Mouse (Mus musculus): ENCODE data around the gene Peli1.
"Not testable (repeated sequence)": the region's sequence is repeated elsewhere in the genome, so short reads cannot be mapped to it uniquely, and the experiment has no call there.

The Peli1 gene

DNA sequence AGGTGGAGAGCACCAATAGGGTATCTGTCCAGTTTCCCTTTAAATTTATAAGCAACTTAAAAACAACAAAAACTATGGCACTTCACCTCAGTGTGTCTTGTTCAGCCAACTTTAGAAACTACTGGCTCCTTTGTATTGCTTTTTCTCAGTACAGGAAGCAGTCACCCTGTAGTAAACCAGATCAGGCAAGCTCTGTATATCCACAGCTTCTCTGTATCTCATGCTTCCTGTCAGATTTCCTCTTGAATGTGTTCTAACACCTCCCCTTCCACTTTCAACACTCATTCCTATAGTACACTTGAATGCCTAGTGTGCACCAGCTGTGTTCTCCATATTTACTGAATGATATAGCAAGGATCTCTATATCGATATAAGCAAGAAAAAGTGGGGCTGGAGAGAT, 60.6 kb downstream of the Peli1 start:
- DNase-seq (ENCODE audit: low read depth, low spot score), result no peak

DNA sequence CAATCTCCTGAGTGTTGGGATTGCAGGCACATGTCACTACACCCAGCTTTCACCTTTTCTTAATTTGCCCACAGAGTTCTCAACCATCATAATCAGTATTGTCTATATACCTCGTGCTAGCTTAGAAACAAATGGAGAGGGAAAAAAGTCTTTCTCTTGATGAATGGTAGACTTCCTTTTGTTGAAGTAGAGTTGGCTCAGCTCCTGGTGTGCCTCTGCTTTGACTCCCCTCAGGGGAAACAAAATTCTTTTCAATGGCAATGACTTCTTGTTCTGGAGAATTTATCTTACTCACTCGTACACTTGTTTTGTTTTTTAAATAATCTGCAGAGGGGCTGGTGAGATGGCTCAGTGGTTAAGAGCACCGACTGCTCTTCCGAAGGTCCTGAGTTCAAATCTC, 62.0 kb downstream of the Peli1 start:
- DNase-seq (ENCODE audit: low read depth, low spot score), result no peak

DNA sequence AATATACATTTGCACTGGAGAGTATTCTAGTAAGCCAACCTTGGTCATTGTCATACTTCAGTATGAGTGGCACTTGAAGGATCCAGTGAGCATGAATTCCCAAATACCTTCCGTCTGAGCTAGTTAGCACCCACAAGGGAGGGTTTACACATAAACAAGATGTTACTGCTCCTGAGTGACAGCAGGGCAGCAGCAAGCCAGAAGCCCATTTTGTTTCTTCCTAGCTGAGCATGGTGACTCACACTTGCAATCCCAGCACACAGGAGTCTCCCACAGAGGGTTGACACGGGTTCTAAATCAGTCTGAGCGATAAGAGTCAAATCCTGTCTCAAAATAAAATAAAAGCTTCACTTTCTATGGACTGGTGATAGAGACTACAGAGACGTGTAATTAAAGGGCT, 66.5 kb downstream of the Peli1 start:
- DNase-seq (ENCODE audit: low read depth, low spot score), result no peak

DNA sequence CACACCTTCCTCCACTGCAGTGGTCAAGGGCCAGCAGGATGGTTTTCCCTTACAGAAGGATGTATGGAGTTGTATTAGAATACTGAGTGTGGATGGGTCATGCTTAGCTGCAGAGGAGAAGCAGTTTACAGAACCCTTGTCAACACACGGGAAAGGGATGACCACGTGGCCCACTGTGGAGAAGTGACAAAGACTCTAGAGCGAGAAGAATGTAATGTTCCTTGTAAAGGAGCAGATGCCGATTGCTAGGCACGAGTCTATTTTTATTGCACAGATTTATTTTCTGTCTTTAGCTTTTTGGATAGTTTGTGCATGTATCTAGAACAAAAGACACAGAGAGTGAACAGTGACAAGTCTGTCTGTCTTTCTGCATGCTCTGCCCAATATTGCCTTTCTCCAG, 71.0 kb downstream of the Peli1 start:
- DNase-seq (ENCODE audit: low read depth, low spot score), result no peak

DNA sequence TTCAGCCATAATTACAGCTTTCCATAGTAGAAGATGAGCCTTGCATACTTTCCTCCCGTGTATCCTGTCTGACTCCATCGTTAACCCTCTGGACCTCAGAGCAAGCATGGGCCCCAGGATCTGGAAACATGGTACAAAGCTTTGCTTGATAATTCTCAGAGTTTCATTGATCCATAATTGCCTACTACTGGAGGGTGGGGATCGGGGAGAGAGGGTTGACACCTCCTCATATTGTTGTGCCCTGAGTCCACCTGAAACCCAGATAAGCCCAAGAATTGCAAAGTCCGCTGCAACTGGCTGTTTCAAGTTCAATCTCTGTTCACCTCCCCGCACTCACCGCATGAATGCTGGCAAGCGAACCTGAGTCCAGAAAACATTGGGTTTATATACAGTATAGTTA, 72.1 kb downstream of the Peli1 start:
- no peak for DNase-seq (ENCODE audit: low read depth, low spot score)

DNA sequence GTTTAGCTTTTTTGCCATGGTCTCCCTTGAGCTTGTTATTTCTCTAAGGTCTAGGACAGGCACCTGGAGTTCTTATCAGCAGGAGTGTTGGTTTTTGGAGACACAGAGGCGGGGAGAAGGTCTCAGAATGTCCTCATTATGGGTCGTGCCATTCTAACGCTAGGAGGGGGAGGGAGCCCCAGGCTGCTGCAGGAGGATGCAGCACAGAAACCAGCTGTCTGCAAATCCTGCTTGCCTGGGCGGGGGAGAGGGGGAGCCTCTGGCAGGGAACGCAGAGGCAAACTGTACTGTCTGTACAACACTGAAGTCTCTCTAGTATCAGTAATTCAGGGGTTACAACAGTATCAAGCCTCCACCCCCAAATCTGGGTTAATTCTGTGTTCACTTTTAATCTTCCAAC, 72.6 kb downstream of the Peli1 start:
- DNase-seq (ENCODE audit: low read depth, low spot score), result no peak

DNA sequence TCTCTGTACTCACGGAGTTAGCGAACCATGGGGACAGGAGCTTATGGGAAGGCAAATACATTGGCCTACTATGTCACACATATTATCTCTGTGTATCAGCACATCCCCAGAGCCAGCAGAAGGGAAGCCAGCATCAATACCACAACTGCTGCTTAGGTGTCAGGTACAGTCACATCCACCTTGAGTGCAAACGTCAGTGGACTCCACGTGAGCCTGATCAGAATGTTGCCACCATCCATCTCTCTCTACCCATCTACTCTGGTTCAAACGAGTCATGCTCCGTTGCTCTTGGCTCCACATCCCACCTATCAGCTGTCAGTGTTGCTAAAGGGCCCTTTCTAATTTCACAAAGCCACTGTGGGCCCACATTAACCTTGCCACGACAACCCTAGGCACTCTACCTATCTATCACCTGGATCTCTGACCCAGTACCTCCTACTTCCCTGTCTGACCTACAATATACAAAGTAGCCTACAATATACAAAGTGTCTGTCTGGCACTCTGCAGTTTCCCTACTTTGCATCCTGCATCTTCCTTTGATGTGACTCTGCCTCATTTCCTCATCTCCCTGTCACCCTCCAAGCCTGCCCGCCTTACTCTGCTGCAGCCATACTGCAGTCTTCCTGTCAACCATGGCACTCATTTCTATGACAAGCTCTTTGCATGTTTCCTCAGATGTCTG, 73.4 kb downstream of the Peli1 start:
- no peak for DNase-seq (ENCODE audit: low read depth, low spot score)

DNA sequence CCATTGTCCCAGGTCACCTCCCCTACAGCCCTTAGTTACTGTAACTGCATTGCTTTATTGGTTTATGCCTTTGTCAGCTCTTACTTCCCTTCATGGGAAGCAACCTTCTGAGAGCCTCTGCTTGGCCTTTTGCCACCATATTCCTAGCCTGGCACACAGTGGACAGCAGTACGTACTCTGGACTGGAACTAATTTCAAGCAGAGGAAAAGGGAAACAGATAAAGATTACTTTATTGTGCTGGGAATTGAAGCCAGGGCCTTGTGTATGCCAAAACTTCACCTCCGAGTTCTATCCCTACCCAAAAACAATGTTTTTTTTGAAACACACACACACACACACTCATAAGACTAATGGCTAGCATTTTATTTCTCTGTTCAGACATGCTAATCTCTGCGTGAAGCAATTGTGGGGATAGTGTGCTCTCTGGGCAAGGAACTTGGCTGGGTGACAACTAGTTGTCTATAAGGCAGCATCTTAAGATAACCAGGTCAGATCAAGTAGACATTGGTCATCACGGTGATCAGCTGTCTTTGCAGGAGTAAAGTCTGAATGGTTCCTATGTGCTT, 74.0 kb downstream of the Peli1 start:
- no peak for DNase-seq (ENCODE audit: low read depth, low spot score)

DNA sequence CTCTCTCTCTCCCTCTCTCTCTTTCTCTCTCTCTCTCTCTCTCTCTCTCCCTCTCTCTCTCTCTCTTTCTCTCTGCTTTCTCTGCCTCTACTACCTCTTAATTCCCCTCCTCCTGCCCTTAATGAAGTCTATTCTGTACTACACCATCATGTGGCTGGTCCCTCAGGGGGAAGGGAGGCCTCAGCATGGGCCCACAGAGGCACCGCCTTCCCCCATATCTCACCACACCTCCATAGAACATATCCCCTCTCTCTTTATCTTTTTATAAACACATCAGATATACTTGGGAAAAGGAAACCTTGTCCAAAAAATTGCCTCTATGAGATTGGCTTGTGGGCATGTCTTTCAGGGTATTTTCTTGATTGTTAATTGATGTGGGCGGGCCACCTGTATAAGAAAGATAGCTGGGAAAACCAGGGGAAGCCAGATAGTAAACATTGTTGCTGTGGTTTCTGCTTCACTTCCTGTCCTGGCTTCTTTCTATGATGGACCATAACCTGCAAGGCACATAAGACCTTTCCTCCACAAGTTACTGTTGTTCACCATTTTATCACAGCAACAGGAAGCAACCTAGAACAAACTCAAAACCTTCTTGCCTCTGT, 75.5 kb downstream of the Peli1 start:
- no peak for DNase-seq (ENCODE audit: low read depth, low spot score)

DNA sequence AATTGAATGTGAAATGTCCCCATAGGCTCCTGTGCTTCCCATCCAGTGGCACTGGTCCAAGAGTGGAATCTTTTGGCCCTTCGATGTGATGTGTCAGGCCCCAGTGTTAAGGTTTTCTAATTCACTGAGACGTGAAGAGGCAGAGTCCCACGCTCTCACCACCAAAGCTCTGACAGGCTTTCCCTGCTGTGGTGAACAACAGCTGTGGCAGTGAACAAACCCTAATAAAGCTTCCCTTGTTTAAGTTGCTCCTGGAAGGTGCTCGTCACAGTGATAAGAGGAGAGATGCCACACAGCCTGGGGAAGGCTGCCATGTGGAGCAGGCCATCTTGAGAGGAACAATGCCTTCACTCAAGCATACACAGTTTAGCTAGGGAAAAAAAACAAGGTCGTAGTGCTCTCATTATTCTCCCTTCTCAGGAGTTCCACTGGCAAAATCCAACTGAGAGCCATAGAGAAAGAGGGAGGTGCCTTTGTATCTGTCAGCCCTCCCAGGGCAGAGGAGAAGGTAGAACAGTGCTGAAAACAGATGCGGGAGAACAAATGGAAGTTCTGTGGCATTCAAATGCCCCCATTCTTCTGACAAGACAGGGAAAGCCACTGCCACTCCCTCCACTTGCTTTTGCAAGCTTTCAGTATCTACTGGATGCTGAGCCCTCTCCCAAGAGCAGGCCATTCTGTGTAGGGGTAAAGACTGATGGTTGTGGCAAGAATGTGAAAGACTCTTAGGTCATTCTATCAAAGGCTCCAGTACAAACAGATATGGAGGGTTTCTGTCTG, 77.9 kb downstream of the Peli1 start:
- no peak for DNase-seq (ENCODE audit: low read depth, low spot score)

DNA sequence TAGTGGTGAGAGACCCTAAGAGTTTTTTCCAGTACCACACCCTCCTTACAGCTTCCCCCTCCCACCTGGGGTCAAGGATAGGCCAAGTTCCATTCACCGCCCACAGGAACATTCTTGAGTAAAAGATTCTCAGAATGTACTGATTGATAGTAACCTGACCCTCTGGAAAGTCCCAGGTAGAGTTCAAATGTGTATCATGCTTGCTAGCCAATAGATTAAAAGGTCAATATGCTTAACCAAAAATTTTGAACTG, 78.4 kb downstream of the Peli1 start:
- not testable (repeated sequence) for DNase-seq (ENCODE audit: low read depth, low spot score)

DNA sequence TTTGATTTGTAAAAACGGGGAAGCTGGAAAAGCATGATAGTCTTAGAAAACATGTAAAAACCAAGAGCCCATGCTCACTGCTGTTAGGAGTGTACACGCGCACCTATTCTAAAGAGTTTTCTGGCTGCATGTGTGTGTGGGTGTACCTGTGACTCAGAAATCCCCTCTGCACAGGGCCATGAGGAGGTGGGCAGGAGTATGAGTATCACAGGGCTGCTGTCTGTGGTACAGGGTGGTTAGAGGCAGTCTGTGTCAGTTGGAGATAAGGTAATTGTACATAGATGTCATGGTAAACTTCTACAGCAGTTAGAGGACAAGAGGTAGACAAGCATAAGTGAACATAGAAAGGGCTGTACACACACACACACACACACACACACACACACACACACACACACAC, 81.2 kb downstream of the Peli1 start:
- no peak for DNase-seq (ENCODE audit: low read depth, low spot score)

DNA sequence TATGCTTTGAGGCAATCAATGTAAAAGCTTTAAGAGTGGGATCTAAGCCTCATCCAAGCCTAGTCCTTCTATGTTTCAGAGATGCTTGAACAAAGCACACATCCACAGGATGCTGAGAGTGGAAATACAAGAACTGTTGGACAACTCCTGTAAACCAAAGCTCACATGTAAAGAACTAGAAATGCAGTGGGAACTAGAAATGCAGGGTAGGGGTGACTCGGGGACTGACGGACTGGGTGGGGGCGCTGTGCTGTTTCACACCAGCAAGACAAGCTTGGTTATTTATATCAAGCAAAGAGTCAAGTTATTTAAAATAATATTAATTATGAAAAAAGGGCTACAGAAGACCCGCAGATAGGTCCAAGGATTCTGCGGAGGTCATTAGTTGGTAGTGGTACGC, 82.8 kb downstream of the Peli1 start:
- DNase-seq (ENCODE audit: low read depth, low spot score), result no peak

DNA sequence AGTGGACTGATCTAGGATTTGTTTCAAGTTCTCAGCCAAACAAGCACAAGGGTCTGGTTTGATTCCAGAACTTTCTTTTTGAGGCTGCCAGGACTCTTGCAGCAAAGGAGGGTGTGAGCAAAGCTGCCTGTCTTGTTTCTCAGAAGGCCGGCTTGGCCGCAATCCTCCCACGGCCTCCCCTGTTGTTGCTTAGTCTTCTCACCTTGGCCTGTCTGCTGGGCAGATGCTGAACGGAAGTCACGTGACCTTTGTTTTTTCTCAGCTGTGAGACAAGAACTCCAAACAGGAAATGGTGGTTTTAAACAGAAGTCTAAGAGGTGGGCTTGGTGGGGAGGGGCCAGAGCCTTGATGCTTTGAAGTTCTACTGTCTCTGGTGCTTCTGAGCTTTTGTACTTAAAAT, 83.3 kb downstream of the Peli1 start:
- no peak for DNase-seq (ENCODE audit: low read depth, low spot score)

DNA sequence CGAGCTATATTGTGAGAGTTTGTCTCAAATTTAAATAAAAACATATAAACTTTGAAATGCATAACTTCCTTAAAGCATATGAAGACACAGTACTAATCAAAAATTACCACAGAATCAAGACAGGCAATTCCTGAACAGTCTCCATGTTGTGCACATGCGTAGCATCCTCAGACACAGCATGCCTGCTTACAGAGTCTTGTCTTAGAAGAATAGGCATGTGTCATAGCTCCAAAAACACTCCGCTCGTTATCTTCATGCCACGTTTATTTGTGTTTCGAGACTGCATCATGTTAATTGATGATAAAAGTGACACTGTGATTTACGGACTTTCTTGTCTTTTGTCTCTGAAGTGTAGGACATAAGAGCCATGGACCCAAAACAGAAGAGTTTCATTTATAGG, 84.0 kb downstream of the Peli1 start:
- no peak for DNase-seq (ENCODE audit: low read depth, low spot score)

DNA sequence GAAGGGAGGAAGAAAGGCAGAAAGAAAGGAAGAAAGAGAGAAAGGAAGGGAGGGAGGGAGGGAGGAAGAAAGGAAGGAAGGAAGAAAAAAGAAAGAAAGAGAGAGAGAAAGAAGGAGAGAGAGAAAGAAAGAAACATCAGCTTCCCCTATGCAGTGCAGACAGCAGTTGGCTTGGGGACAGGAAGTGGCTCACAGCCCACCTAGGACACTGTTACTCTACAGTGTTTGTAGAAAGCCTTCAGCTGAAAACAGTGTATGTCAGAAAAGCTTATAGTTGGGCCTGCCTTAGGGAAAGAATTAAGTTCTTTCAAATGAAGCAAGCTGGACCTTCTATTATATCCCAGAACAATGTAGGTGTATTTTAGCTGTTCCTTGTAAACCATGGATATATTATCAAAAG, 85.4 kb downstream of the Peli1 start:
- DNase-seq (ENCODE audit: low read depth, low spot score), result no peak

DNA sequence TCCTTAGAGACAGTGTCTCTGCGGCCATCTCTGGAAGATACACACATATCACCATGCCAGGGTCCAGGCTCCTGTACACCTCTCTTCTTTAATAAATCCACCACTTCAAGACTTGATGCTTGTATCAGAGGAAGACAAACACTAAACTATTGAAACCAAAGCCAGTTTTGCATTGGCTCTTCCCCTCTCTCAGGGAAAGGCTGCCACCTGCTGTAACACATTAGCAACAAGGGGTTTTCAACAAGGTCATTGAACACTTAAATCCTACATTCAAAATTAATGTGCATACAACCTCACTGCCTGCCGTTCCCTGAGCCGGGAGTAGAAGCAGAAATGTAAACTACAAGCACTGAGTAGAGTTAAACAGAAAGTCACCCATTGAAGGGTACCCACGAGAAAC, 87.3 kb downstream of the Peli1 start:
- DNase-seq (ENCODE audit: low read depth, low spot score), result no peak

DNA sequence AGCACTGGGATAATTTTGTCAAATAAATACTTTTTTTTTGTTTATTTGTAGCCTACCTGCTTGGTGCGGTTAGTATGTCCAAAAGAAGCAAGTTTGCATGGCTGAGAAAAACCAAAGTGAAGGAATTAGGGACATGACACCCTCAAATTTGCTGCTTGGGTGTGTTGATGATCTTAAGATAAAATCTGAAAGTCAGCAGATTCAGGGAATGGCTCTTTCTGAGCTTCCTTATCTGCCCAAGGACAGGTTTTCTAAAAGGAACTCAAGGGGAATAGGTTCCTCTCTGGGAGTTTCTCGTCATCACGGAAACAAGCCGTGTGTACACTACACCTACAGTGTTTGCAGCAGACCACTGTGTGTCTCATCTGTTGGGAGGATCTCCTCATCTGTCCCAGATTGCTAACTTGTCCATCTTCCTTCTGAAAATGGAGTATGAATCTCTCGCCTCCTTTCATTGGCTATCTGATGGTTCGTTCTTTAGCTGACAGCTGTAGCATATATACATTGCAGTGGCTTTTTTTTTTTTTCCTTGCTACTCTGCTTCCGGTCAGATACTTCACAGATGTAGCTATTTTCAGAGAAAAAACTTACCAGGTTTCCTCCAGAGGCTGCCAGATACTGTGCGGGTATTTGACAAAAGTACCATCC, 88.0 kb downstream of the Peli1 start:
- no peak for DNase-seq (ENCODE audit: low read depth, low spot score)

DNA sequence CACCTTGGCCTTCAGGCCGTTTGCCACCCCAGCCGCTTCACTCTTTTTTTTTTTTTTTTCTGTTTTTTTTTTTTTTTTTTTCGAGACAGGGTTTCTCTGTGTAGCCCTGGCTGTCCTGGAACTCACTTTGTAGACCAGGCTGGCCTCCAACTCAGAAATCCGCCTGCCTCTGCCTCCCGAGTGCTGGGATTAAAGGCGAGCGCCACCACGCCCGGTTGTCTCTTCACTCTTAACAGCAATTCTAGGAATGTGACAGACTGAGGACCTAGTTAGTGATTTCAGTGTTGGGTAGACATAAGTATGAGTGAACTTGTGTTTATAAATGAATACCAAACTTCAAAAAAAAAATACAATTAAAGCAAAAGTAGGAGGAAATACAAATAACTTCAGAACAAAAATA, 88.8 kb downstream of the Peli1 start:
- DNase-seq (ENCODE audit: low read depth, low spot score), result not testable (repeated sequence)

DNA sequence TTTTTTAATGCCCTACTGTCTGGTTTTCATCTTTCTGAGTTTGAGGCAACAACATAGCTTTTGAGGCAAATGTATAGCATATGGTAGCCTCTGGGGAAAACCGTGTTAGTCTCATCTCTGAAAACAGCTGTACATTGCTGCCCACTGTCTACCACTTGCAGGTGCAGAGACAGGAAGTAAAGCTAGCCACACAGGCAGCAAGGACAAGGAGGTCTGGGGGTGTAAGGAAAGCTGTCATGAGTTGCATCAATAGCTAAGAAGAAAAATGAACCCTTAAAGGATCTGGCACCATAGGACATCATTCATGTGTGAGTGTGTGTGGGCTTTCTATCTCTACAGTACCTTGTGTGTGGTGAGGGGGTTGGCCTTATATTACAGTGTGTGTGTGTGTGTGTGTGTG, 89.6 kb downstream of the Peli1 start:
- no peak for DNase-seq (ENCODE audit: low read depth, low spot score)

DNA sequence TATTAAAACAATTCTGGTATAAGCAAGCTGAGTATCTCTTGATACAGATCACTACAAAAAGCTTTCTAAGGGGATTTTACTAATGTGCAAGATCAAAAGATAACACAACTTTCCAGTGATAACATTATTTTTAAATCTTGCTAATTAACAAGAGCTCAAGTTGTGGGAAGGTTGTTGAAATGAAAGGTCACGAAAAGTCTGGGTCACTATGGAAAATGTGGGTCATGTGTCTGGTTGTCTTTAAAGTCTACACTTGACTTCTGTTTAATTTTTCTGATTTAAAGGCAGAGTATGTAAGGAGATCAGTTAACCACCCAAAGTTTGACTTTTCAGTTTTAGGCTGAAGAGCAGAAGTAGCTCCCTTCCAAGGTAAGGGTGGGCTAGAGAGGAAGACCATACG, 90.5 kb downstream of the Peli1 start:
- DNase-seq (ENCODE audit: low read depth, low spot score), result no peak

DNA sequence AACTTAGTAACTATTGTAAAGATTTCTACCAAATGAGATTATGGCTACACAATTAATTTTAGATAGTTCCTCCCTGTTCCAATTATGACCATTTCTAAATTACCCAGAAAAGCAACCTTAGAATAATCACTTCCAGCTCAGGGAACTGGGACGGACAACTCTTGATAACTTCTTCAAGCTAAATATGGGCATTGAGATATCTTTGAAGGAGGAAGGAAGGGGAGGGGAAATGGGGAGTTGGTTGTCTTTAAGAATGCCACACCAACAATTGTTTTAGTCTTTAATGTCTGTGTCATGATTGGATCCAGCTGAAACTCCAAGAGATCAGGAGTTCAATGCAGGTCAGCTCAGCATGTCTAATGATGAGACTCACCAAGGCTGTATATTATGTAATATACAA, 91.6 kb downstream of the Peli1 start:
- no peak for DNase-seq (ENCODE audit: low read depth, low spot score)

DNA sequence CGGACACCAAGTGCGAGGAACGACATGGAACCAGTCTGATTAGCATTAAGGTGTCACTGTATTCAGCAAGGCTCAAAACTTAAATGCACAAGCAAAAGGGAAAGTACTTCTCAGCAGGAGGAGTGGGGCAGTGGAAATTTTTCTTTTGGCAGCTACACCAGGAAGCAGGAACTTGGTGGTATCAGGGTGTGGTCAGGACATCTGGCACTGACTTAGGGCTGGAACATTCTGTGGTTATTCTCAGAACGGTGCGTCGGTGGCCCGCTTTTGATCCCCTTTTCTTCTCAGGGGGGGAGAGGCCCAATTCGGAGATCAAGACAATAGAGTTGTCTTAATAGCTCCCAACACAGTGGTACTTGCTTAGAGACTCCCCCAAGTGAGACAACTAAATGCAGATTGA, 100.7 kb downstream of the Peli1 start:
- DNase-seq (ENCODE audit: low read depth, low spot score), result not testable (repeated sequence)
